In the genomic region with DNA sequence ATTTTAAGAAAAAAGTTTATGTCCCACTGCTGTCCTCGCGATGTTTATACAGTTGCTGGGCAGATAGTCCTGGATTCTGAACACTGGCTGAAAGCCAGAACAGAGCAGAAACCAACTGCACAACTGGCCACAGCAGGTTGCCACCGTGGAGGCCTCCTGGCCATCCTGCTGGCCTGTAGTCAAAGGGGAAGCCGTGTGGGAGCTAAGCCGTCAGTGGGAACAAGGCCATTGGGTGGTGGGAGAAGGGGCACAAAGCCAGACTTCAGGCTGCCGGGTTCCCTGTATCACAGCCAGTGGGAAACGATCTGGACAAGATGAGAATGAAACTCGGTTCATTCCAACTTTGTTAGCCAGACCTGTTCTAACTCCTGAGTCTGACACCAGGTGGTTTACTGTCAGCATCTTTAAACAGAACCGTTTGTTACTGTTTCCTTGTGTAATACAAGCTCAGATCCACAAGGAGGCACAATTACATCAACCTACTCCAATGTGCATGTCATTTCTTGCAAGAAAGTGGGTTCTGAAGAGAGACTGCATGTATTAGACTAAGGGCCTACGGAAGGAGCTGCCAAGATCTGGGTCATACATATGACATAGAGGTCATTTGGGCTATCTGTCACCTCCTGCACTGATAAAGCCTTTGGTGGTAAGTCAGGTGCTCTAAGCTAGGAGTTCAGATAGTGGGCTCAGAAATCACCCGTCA, we compare ENCODE assay signal across 8 mouse cellular contexts. TPM values are rescaled to one million over a fixed set of nuclear protein-coding genes. Genes with fewer than 3 reads are reported as not detected.
DNase-seq lines count a peak whose midpoint lies in the region; ATAC-seq lines count a peak whose summit lies in the region.

No protein-coding gene starts in this region.

- no peak overlapping the region for H3K4me2 ChIP-seq in forebrain, embryonic 13.5 days
- H3K4me2 ChIP-seq in midbrain, embryonic 11.5 days, result no peak overlapping the region

- 0 out of 2 replicates have a peak, but pooled peaks cover 4% of the 10 kb centered on the region for H3K4me1 ChIP-seq in forebrain, embryonic 13.5 days
- H3K4me1 ChIP-seq in forebrain, embryonic 10.5 days, result no peaks in the 10 kb centered on the region
- H3K4me1 ChIP-seq in midbrain, embryonic 11.5 days (ENCODE audit: control insufficient read depth, insufficient read depth, low read length), result no peaks in the 10 kb centered on the region
- H3K4me1 ChIP-seq in midbrain, embryonic 10.5 days, result 0 out of 2 replicates have a peak, but pooled peaks cover 4% of the 10 kb centered on the region

- no peaks in the 10 kb centered on the region for H3K36me3 ChIP-seq in forebrain, embryonic 13.5 days (ENCODE audit: poor library complexity, severe bottlenecking)
- H3K36me3 ChIP-seq in forebrain, embryonic 10.5 days (replicated peaks), result no peaks in the 10 kb centered on the region
- H3K36me3 ChIP-seq in midbrain, embryonic 11.5 days (ENCODE audit: control insufficient read depth, insufficient read depth, low read length), result no peaks in the 10 kb centered on the region
- H3K36me3 ChIP-seq in midbrain, embryonic 10.5 days, result no peaks in the 10 kb centered on the region

- no peak overlapping the region for H3K27ac ChIP-seq in forebrain, embryonic 13.5 days
- H3K27ac ChIP-seq in forebrain, embryonic 10.5 days, result no peak overlapping the region
- H3K27ac ChIP-seq in midbrain, embryonic 11.5 days (ENCODE audit: low read depth, low read length), result no peak overlapping the region
- no peak overlapping the region for H3K27ac ChIP-seq in midbrain, embryonic 10.5 days (replicated peaks)

- no peaks in the 10 kb centered on the region for H3K27me3 ChIP-seq in forebrain, embryonic 13.5 days
- no peaks in the 10 kb centered on the region for H3K27me3 ChIP-seq in forebrain, embryonic 10.5 days (ENCODE audit: poor library complexity, severe bottlenecking)
- no peaks in the 10 kb centered on the region for H3K27me3 ChIP-seq in midbrain, embryonic 11.5 days (ENCODE audit: control insufficient read depth, insufficient read depth, low read length)
- H3K27me3 ChIP-seq in midbrain, embryonic 10.5 days (ENCODE audit: low read depth, poor library complexity, severe bottlenecking), result no peaks in the 10 kb centered on the region

- peak; percentile 55; the same call in 1 of the 2 replicates for ATAC-seq in forebrain, embryonic 13.5 days
- ATAC-seq in midbrain, embryonic 11.5 days (ENCODE audit: low FRiP score), result peak; percentile 35; the same call in 1 of the 2 replicates
- peak; percentile 79 for ATAC-seq in granulocyte monocyte progenitor cell, adult 5-6 weeks (replicated peaks; ENCODE audit: poor library complexity, severe bottlenecking)
- ATAC-seq in erythroblast, adult 5-6 weeks (replicated peaks; ENCODE audit: low FRiP score, poor library complexity, severe bottlenecking), result no peak

- WGBS in forebrain, embryonic 13.5 days, result 53% methylated on average over 11 of the region's 11 CpGs
- 63% methylated on average over 11 of the region's 11 CpGs for WGBS in forebrain, embryonic 10.5 days
- 60% methylated on average over 11 of the region's 11 CpGs for WGBS in midbrain, embryonic 11.5 days
- WGBS in midbrain, embryonic 10.5 days, result 57% methylated on average over 11 of the region's 11 CpGs

- H3K4me3 ChIP-seq in forebrain, embryonic 13.5 days, result no peak overlapping the region
- no peak overlapping the region for H3K4me3 ChIP-seq in forebrain, embryonic 10.5 days
- no peak overlapping the region for H3K4me3 ChIP-seq in midbrain, embryonic 11.5 days (ENCODE audit: low read depth, low read length)
- no peak overlapping the region for H3K4me3 ChIP-seq in midbrain, embryonic 10.5 days

- H3K9me3 ChIP-seq in forebrain, embryonic 13.5 days (replicated peaks), result no peaks in the 10 kb centered on the region
- no peaks in the 10 kb centered on the region for H3K9me3 ChIP-seq in forebrain, embryonic 10.5 days
- H3K9me3 ChIP-seq in midbrain, embryonic 11.5 days (ENCODE audit: control insufficient read depth, low read length), result no peaks in the 10 kb centered on the region
- no peaks in the 10 kb centered on the region for H3K9me3 ChIP-seq in midbrain, embryonic 10.5 days (replicated peaks)

- DNase-seq in forebrain, embryonic 10.5 days (ENCODE audit: extremely low spot score, low spot score), result no peak
- peak; percentile 91 for DNase-seq in midbrain, embryonic 11.5 days (ENCODE audit: low spot score, missing footprints)
- no peak for DNase-seq in midbrain, embryonic 10.5 days (ENCODE audit: low spot score)
- peak; percentile 28 for DNase-seq in mesoderm, embryonic 11.5 days (ENCODE audit: low read depth, low spot score)
- no peak for DNase-seq in kidney, adult 11 months

- H3K9ac ChIP-seq in forebrain, embryonic 13.5 days, result no peak overlapping the region
- H3K9ac ChIP-seq in midbrain, embryonic 11.5 days (ENCODE audit: low read length), result no peak overlapping the region

RNA-seq across cellular contexts. Expression of a gene that starts 19.7 kb away (rescaled TPM):
- 3.0 and 3.2 TPM in 2 replicates for polyA plus RNA-seq in forebrain, embryonic 13.5 days (2015; fragmentation: Nextera tagmentation; extraction: Ambion mirVana)
- 1.4 and 1.8 TPM in 2 replicates for polyA plus RNA-seq in forebrain, embryonic 10.5 days (2016; fragmentation: Nextera tagmentation; extraction: Ambion mirVana)
- 1.5 and 1.9 TPM in 2 replicates for polyA plus RNA-seq in midbrain, embryonic 11.5 days (2014; fragmentation: Nextera tagmentation; extraction: Ambion mirVana)
- 0.86 and 1.3 TPM in 2 replicates for polyA plus RNA-seq in midbrain, embryonic 10.5 days (2016; fragmentation: Nextera tagmentation; extraction: Ambion mirVana)
- total RNA-seq in granulocyte monocyte progenitor cell, adult 5-6 weeks (2014; fragmentation: Nextera tagmentation), result 0.36 TPM in 1 of 2 replicates, not detected in the other
- 0.41 and 0.52 TPM in 2 replicates for total RNA-seq in granulocyte monocyte progenitor cell, adult 5-6 weeks (2017)
- total RNA-seq in erythroblast, adult 5-6 weeks (2015; ENCODE audit: low replicate concordance), result not detected in 2 replicates
- not detected in 2 replicates for total RNA-seq in erythroblast, adult 5-6 weeks (2017; ENCODE audit: low replicate concordance)

RNA-seq across cellular contexts. Expression of a gene that starts 52.5 kb away (rescaled TPM):
- 1,241 and 1,349 TPM in 2 replicates for polyA plus RNA-seq in forebrain, embryonic 13.5 days (2015; fragmentation: Nextera tagmentation; extraction: Ambion mirVana)
- 45.4 and 72.9 TPM in 2 replicates for polyA plus RNA-seq in forebrain, embryonic 10.5 days (2016; fragmentation: Nextera tagmentation; extraction: Ambion mirVana)
- 332 and 335 TPM in 2 replicates for polyA plus RNA-seq in midbrain, embryonic 11.5 days (2014; fragmentation: Nextera tagmentation; extraction: Ambion mirVana)
- polyA plus RNA-seq in midbrain, embryonic 10.5 days (2016; fragmentation: Nextera tagmentation; extraction: Ambion mirVana), result 117 and 248 TPM in 2 replicates
- not detected in 2 replicates for total RNA-seq in granulocyte monocyte progenitor cell, adult 5-6 weeks (2014; fragmentation: Nextera tagmentation)
- not detected in 2 replicates for total RNA-seq in granulocyte monocyte progenitor cell, adult 5-6 weeks (2017)
- 0.63 TPM in 1 of 2 replicates, not detected in the other for total RNA-seq in erythroblast, adult 5-6 weeks (2015; ENCODE audit: low replicate concordance)
- not detected in 2 replicates for total RNA-seq in erythroblast, adult 5-6 weeks (2017; ENCODE audit: low replicate concordance)

Comparison
In these comparisons a context has a peak if more than half of its experiments do, and no peak if none do; other contexts are left out.
1. DNase-seq: peak in midbrain, embryonic 11.5 days (single experiment) and mesoderm, embryonic 11.5 days (single experiment); none in forebrain, embryonic 10.5 days (single experiment), midbrain, embryonic 10.5 days (single experiment) and kidney, adult 11 months (single experiment).